Mouse (Mus musculus): ENCODE measurements around the gene Chka.

Chka gene

GRCm38 (mm10) chr19:3851502-3851962 lies at the start of gene Chka:
TSS of gene Chka (plus strand) at chr19:3851773.
- DNase-seq (ENCODE audit: low spot score), result peak; percentile 96

GRCm38 (mm10) chr19:3805526-3805925 lies 46.0 kb upstream of the Chka start:
- no peak for DNase-seq (ENCODE audit: low spot score)

GRCm38 (mm10) chr19:3810536-3811233 lies 40.9 kb upstream of the Chka start:
- no peak for DNase-seq (ENCODE audit: low spot score)

- DNase-seq (ENCODE audit: low spot score), result no peak
Measured at GRCm38 (mm10) chr19:3814461-3814860, 37.1 kb upstream of the Chka start.

DNA sequence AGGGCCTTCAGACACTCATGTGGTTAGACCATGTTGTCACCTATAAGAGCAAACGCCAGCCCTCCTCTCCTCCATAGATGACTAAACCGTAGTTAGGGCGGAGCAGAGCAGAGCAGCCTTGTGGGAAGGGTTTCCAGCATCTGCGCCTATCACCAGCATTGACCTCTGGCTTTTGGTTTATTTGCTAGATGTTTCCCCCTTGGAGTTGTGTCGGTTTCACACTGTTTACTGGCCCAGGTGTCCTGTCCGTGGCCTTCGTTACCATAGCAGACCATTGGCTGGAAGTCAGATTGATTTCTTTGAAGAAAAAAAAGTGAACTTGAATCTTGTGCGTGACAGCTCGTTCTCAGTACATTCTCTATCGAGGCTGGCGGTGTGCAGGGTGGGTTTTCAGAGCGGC lies 35.7 kb upstream of the Chka start:
- no peak for DNase-seq (ENCODE audit: low spot score)

DNA sequence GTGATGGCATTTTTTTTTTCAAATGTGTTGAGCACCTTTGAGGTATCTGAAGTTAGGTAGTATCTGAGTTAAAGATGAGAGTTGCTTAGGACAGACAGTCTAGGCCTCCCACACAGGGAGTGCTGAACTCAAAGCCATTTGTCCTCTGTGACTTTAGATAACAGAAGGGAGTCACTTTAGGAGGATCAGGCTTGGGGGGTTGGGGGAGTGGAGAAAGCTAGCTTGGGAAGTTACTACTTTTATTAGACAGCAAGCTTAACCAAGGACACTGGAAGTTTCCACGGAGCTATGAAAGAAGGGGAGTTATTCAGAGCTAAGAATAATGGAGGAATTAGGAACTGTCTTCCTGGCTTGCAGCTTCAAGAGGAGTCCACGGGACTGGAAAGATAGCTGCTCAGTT lies 32.5 kb upstream of the Chka start:
- DNase-seq (ENCODE audit: low spot score), result no peak

GRCm38 (mm10) chr19:3819899-3820444 lies 31.6 kb upstream of the Chka start:
- DNase-seq (ENCODE audit: low spot score), result no peak

GRCm38 (mm10) chr19:3825044-3825443 lies 26.5 kb upstream of the Chka start:
- no peak for DNase-seq (ENCODE audit: low spot score)

DNA sequence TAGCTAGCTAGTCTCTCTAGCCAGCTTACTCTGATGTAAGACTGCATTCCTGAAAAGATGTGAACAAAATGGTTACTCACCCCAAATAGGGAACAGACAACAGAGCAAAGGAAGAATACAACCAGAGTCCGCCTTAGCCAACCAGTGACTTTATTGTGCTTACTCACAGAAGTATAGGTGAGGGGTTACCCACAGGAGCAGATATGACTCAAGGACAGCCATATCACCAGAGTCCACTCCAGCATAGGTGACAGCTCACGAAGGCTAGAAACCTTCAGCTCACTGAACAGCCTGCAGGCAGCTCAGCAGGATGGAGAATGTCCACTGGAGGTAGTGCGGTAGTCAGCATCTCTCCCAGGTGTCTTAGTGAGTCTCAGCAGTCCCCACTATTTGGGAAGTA lies 21.7 kb upstream of the Chka start:
- DNase-seq (ENCODE audit: low spot score), result no peak

DNA sequence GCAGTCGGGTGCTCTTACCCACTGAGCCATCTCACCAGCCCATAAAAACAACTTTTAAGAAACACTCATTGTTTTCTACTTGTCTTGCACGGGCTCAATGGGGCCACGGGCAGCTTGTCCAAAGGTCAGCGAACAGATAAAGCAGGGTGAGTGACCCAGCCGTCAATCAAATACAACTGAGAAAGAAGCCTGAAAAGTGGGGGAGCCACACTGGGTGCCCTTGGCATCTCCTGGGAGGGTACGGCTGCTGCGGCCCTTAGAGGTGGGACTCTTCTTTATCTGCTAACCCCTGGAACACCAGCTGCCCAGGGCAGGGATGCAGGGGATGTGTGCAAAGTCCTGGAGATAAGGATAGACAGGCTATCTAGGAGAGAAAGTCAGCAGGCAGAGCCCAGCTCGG lies 19.9 kb upstream of the Chka start:
- no peak for DNase-seq (ENCODE audit: low spot score)

GRCm38 (mm10) chr19:3832851-3833353 lies 18.7 kb upstream of the Chka start:
- DNase-seq (ENCODE audit: low spot score), result no peak

GRCm38 (mm10) chr19:3834301-3834700 lies 17.3 kb upstream of the Chka start:
- DNase-seq (ENCODE audit: low spot score), result no peak

GRCm38 (mm10) chr19:3836791-3837190 lies 14.8 kb upstream of the Chka start:
- no peak for DNase-seq (ENCODE audit: low spot score)

GRCm38 (mm10) chr19:3838931-3839330 lies 12.6 kb upstream of the Chka start:
- no peak for DNase-seq (ENCODE audit: low spot score)

DNA sequence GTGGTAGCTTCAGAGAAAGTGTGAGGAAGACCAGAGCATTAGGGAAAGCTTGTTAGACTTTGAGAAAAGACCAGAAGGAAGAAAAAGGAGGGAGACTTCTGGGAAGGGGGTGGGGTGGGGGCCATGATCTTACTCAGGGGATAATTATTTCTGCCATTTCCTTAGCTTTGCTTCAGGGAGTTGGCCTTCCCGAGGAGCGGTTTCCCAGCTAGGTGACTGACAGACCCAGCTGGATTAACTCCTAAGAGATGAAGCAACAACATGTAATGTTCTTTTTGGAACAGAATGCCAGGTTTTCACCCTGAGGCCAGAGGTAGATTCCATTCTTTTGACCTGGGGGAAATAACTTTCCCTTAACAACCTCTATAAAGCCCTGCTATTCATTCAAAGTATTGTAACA lies 11.9 kb upstream of the Chka start:
- no peak for DNase-seq (ENCODE audit: low spot score)

- DNase-seq (ENCODE audit: low spot score), result no peak
Measured at GRCm38 (mm10) chr19:3840214-3840651, 11.3 kb upstream of the Chka start.

DNA sequence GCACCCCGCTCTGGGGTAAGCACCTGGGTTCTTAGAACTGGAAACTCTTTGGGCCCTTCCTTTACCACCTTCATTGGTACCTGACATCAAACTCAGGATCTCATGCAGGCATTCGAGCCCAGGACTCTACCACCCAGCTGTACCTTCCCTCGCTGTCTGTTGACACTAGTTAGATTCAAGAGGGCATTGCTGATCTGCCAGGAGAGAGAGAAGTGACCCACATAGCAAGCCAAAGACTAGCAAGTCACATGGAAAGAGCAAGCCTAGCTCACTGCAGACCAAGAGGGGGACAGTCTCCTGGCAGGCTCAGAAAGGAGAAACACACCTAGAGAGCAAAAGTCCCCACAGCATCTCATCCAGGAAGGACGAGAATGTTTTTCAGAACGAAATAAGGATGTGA lies 10.9 kb upstream of the Chka start:
- DNase-seq (ENCODE audit: low spot score), result no peak

DNA sequence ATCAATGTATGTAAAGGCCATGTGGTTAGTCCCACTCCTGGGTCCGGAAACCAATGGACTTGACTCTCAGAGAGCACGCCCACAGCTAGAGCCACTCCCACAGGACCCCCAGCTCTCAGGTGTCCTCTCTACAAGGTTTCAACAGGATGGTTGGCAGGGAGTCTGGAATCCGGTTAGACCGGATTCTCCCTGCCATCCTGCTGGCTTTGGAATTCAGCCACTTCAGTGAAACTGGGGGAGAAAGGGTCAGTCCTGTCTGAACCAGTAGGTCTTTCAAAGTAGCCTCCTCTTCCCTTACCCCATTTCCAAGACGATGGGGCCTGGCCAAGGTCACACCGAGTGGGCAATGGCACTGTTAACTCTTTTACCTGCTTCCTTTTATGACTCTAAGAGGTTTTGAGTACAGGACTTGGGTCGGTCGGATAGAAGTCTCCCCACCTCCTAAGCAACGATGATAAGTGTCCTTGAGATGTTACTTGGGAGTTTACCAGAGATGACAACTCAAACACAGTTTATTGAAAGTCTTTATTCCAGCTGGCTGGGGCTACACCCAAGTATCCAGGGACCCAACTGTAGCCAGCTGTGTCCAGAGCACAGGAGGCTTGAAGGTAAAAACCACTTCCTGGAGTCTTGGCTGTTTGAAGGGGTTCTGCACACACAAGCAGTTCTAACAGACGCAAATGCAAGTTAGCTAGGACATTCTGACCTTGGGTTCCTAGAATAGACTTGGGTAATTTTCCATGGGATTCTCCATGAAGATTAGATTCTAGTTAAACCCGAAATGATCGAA lies 9.0 kb upstream of the Chka start:
- no peak for DNase-seq (ENCODE audit: low spot score)

DNA sequence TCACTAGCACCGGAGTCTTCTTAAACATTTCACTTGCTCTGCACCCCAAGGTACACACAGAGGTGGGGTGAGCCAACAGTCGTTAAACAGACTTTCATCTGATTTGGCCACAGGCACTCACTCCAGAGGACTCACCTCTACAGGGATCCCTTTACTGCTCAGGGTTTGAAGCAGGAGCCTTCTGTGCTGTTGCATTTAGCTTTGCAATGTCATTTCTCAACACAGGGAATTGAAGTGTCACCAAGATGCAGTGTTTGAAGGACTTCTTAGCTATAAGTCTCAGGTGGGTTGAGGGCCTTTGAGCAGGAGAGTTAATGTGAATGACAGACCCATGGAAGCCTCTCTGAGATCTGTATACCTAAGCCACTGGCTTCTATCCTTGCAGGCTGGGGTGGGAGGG lies 7.9 kb upstream of the Chka start:
- no peak for DNase-seq (ENCODE audit: low spot score)

GRCm38 (mm10) chr19:3844836-3845235 lies 6.7 kb upstream of the Chka start:
- DNase-seq (ENCODE audit: low spot score), result no peak

GRCm38 (mm10) chr19:3845339-3845738 lies 6.2 kb upstream of the Chka start:
- no peak for DNase-seq (ENCODE audit: low spot score)

DNA sequence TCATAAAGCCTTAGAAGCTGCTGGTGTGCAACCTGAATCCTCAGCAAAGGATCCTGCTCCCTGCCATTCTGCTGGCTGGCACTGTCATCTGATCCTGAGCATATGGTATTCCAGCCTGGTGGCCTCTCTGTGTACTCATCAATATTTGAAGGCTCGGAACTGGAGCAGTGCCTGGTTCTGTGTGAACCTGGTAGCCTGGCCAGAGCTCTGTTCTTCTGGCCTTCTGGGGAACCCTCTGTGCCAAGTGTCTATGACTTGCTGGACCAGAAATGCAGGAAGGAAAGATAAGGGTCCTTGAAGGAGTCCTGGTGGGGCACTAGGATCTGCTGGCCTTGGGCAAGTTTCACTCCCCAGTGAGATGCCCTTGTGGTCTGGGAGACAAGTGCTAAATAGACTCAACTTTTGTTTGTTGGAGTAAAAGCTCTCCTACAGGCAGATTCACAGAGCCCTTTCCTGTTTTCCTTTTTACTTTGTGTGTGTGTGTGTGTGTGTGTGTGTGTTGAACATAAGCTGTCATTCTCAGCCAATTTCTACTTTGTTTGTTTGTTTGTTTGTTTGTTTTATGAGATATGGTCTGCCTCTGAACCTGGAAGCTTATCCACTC lies 5.7 kb upstream of the Chka start:
- no peak for DNase-seq (ENCODE audit: low spot score)
